Mouse (Mus musculus): ENCODE results near the gene Alppl2. TPM values are rescaled to one million over a fixed set of nuclear protein-coding genes. Genes with fewer than 3 reads are reported as not detected.

Gene Alppl2
- total and polyA plus RNA-seq, 3 experiments, result not detected

- no peaks in the 10 kb centered on the region for H3K27me3 ChIP-seq (ENCODE audit: insufficient read depth, low read length)
- peak; percentile 71 for TF ChIP-seq CTCF (IDR thresholded peaks at IDR 0.05; ENCODE audit: low read depth, low read length)
- no peak for TF ChIP-seq POLR2AphosphoS5 (IDR thresholded peaks at IDR 0.05; ENCODE audit: insufficient replicate concordance, low read depth, low read length)
- DNase-seq (ENCODE audit: low spot score) (peak; percentile 33), ATAC-seq (ENCODE audit: extremely low read depth, insufficient number of reproducible peaks, low FRiP score, poor library complexity, severe bottlenecking) (no peak)
- no peaks in the 10 kb centered on the region for H3K9me3 ChIP-seq (replicated peaks)
- H3K4me3 ChIP-seq (ENCODE audit: low read depth, low read length), result no peak overlapping the region
- peaks cover 16% of the 10 kb centered on the region for H3K4me1 ChIP-seq (ENCODE audit: insufficient read depth, low read depth, low read length)
- H3K36me3 ChIP-seq (replicated peaks), result peaks cover 35% of the 10 kb centered on the region
These were observed 48.6 kb downstream of the Alppl2 start for GRCm38 (mm10) chr1:87041119-87041518.

GRCm38 (mm10) chr1:87038477-87039070 lies 51.2 kb downstream of the Alppl2 start:
- no peak for TF ChIP-seq POLR2AphosphoS5 (IDR thresholded peaks at IDR 0.05; ENCODE audit: insufficient replicate concordance, low read depth, low read length)
- no peak for TF ChIP-seq GATA1 (IDR thresholded peaks at IDR 0.05; ENCODE audit: borderline replicate concordance, low read length)
- no peak for TF ChIP-seq TAL1 (conservative IDR thresholded peaks at IDR 0.05; ENCODE audit: low read depth, low read length)
- TF ChIP-seq CTCF (IDR thresholded peaks at IDR 0.05; ENCODE audit: low read depth, low read length), result no peak
- no peak for TF ChIP-seq GATA2 (IDR thresholded peaks at IDR 0.05; ENCODE audit: borderline replicate concordance, low read depth, low read length)
- no peak for DNase-seq (ENCODE audit: low spot score)
- Histone ChIP-seq H3K36me3 (replicated peaks) (peaks cover 20% of the 10 kb centered on the region), H3K9me3 (replicated peaks) (no peaks in the 10 kb centered on the region), H3K4me3 (ENCODE audit: low read depth, low read length) (no peak overlapping the region), H3K4me1 (ENCODE audit: insufficient read depth, low read depth, low read length) (peaks cover 19% of the 10 kb centered on the region), H3K27me3 (ENCODE audit: insufficient read depth, low read length) (no peaks in the 10 kb centered on the region)
- 0 out of 2 replicates have a peak, but pooled peaks have one; percentile 19 for ATAC-seq (ENCODE audit: extremely low read depth, insufficient number of reproducible peaks, low FRiP score, poor library complexity, severe bottlenecking)

Other genes starting within 250 kb of the Alppl2 start
- not detected in 2 replicates for gene Alpi, start 11.7 kb upstream of the Alppl2 start, total RNA-seq (2014; fragmentation: Nextera tagmentation)
- 0.06 TPM in 1 of 2 replicates, not detected in the other for gene Alpi, start 11.7 kb upstream of the Alppl2 start, total RNA-seq (2017)
- gene Alpi, start 11.7 kb upstream of the Alppl2 start, polyA plus RNA-seq (2012), result not detected in 2 replicates
- not detected in 2 replicates for gene Akp3, start 35.0 kb upstream of the Alppl2 start, total RNA-seq (2014; fragmentation: Nextera tagmentation)
- gene Akp3, start 35.0 kb upstream of the Alppl2 start, total RNA-seq (2017), result 0.11 TPM in 1 of 2 replicates, not detected in the other
- not detected in 2 replicates for gene Akp3, start 35.0 kb upstream of the Alppl2 start, polyA plus RNA-seq (2012)
- not detected in 2 replicates for gene Ecel1, start 66.6 kb upstream of the Alppl2 start, total RNA-seq (2014; fragmentation: Nextera tagmentation)
- gene Ecel1, start 66.6 kb upstream of the Alppl2 start, total RNA-seq (2017), result not detected in 2 replicates
- gene Ecel1, start 66.6 kb upstream of the Alppl2 start, polyA plus RNA-seq (2012), result not detected in 2 replicates
- gene Prss56, start 93.4 kb upstream of the Alppl2 start, total RNA-seq (2014; fragmentation: Nextera tagmentation), result not detected in 2 replicates
- gene Prss56, start 93.4 kb upstream of the Alppl2 start, total RNA-seq (2017), result not detected in 2 replicates
- gene Prss56, start 93.4 kb upstream of the Alppl2 start, polyA plus RNA-seq (2012), result not detected in 2 replicates
- not detected in 2 replicates for gene Chrnd, start 100.7 kb upstream of the Alppl2 start, total RNA-seq (2014; fragmentation: Nextera tagmentation)
- gene Chrnd, start 100.7 kb upstream of the Alppl2 start, total RNA-seq (2017), result not detected in 2 replicates
- not detected in 2 replicates for gene Chrnd, start 100.7 kb upstream of the Alppl2 start, polyA plus RNA-seq (2012)
- gene Chrng, start 114.7 kb upstream of the Alppl2 start, total RNA-seq (2014; fragmentation: Nextera tagmentation), result not detected in 2 replicates
- gene Chrng, start 114.7 kb upstream of the Alppl2 start, total RNA-seq (2017), result 0.12 and 0.16 TPM in 2 replicates
- not detected in 2 replicates for gene Chrng, start 114.7 kb upstream of the Alppl2 start, polyA plus RNA-seq (2012)
- 104 and 117 TPM in 2 replicates for gene Eif4e2, start 124.0 kb upstream of the Alppl2 start, total RNA-seq (2014; fragmentation: Nextera tagmentation)
- 265 and 286 TPM in 2 replicates for gene Eif4e2, start 124.0 kb upstream of the Alppl2 start, total RNA-seq (2017)
- gene Eif4e2, start 124.0 kb upstream of the Alppl2 start, polyA plus RNA-seq (2012), result 32.3 and 36.0 TPM in 2 replicates
- gene Efhd1, start 174.4 kb upstream of the Alppl2 start, total RNA-seq (2014; fragmentation: Nextera tagmentation), result not detected in 2 replicates
- 0.27 and 0.87 TPM in 2 replicates for gene Efhd1, start 174.4 kb upstream of the Alppl2 start, total RNA-seq (2017)
- not detected in 2 replicates for gene Efhd1, start 174.4 kb upstream of the Alppl2 start, polyA plus RNA-seq (2012)
- gene Gigyf2, start 237.1 kb upstream of the Alppl2 start, total RNA-seq (2014; fragmentation: Nextera tagmentation), result 122 and 139 TPM in 2 replicates
- 82.4 and 93.3 TPM in 2 replicates for gene Gigyf2, start 237.1 kb upstream of the Alppl2 start, total RNA-seq (2017)
- 18.8 and 26.7 TPM in 2 replicates for gene Gigyf2, start 237.1 kb upstream of the Alppl2 start, polyA plus RNA-seq (2012)

All from G1E (cell line).